Mouse (Mus musculus) heart, postnatal 14 days (tissue): ENCODE measurements around the gene Zfp280b. TPM values are rescaled to one million over a fixed set of nuclear protein-coding genes. Genes with fewer than 3 reads are reported as not detected.
"Not testable (repeated sequence)": the region's sequence is repeated elsewhere in the genome, so short reads cannot be mapped to it uniquely, and the experiment has no call there.

Experiments used
- DNase-seq, 2 experiments: peaks; one replicate each; pipeline ENCODE4 v3.0.0; 2021 to 2022
- intact Hi-C: fragments of 180-260 bp; cut with DNase I; formaldehyde crosslinking; loops from one replicate; pipeline ENCODE4 v1.15.1; 2025
- long read RNA-seq, 2 experiments: library from polyadenylated mRNA; stranded (forward); transcript quantifications; one replicate each; pipeline ENCODE4 v2.0.0; 2021
- total RNA-seq, 2 experiments: library from RNA; stranded (reverse); gene quantifications; 2 replicates each; pipeline ENCODE4 v1.2.3; 2021

Gene Zfp280b
- 1 to 10 TPM; 8.6 to 9.5 TPM for total RNA-seq
- long read RNA-seq, experiment 1, full-length matches to known transcripts, result 2 of 8 reads
- long read RNA-seq, experiment 1, partial matches to known transcripts, result 5 of 8 reads
- long read RNA-seq, experiment 1, other reads (novel, unspliced or antisense), result 1 of 8 reads
- long read RNA-seq, experiment 2, full-length matches to known transcripts, result 1 of 6 reads
- long read RNA-seq, experiment 2, partial matches to known transcripts, result 0 of 6 reads
- long read RNA-seq, experiment 2, other reads (novel, unspliced or antisense), result 5 of 6 reads

- intact Hi-C loops, result loop anchor here (10.0 kb wide), 1 partner anchor 148 kb away; no protein-coding TSS in a partner anchor
- DNase-seq, result peak; percentile 94 to 96
Observed at GRCm38 (mm10) chr10:76032402-76033118, at the start of gene Zfp280b. Gene Zfp280b, plus strand, starts transcription at chr10:76032650.

- no peak for DNase-seq
- intact Hi-C loops, result no loop called here
Observed at GRCm38 (mm10) chr10:75990430-75991042, 41.9 kb upstream of the Zfp280b start.

DNA sequence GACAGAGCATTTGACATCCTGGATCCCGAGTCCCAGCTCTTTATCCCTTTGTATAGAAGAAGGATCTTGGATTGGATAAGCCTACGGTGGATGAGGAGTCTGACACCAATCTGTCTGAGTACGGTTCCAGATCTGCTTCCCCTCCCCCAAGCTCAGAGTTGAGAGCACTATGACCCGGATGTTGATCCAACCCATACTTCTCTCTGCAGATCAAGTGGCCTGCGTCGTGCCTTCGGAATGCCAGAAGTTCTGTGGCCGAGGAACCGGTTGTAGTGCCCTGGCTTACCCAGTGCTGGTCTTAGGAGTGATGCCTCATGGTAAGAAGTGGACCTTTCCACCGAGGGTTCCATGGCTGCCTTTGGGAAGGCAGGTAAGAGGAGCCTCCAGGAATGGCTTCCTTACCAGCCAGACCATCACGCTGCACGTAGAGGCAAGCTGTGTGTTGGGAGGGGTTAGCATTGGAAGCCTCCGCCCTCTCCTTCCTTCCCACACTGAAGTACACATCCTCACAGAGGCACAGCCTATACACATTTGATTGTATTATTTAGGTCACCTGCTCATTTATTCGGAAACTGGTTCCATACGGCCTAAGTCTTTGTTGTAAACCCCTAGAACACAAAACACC, 38.7 kb upstream of the Zfp280b start:
- DNase-seq, result no peak
- intact Hi-C loops, result no loop called here

GRCm38 (mm10) chr10:75994531-75995210, 37.8 kb upstream of the Zfp280b start:
- DNase-seq, intact Hi-C loops: not testable (repeated sequence)

- intact Hi-C loops, result no loop called here
- DNase-seq, result no peak
Observed at GRCm38 (mm10) chr10:75995463-75995862, 37.0 kb upstream of the Zfp280b start.

GRCm38 (mm10) chr10:75996315-75996714, 36.1 kb upstream of the Zfp280b start:
- DNase-seq, result no peak
- intact Hi-C loops, result no loop called here

- intact Hi-C loops, result no loop called here
- DNase-seq, result no peak
Observed at GRCm38 (mm10) chr10:76001160-76001559, 31.3 kb upstream of the Zfp280b start.

- DNase-seq, result no peak
- intact Hi-C loops, result no loop called here
Observed at GRCm38 (mm10) chr10:76002101-76002521, 30.3 kb upstream of the Zfp280b start.

- no peak for DNase-seq
- intact Hi-C loops, result no loop called here
Observed at GRCm38 (mm10) chr10:76002615-76003014, 29.8 kb upstream of the Zfp280b start.

DNA sequence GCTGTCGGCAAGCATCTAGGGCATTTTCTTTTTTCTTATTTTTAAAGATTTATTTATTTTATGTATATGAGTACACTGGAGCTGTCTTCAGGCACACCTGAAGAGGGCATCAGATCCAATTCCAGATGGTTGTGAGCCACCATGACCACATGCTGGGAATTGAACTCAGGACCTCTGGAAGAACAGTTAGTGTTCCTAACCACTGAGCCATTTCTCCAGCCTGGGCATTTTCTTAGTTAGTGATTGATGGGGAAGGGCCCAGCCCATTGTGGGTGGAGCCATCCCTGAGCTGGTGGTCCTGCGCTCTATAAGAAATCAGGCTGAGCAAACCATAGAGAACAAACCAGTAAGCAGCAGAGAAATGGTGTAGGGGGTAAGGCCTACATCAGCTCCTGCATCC, 29.2 kb upstream of the Zfp280b start:
- intact Hi-C loops, result no loop called here
- no peak for DNase-seq

GRCm38 (mm10) chr10:76006385-76006784, 26.1 kb upstream of the Zfp280b start:
- intact Hi-C loops, result loop anchor here (5.0 kb wide), 1 partner anchor 1054 kb away; no protein-coding TSS in a partner anchor
- no peak for DNase-seq

- no peak for DNase-seq
- intact Hi-C loops, result loop anchor here (5.0 kb wide), 1 partner anchor 1058 kb away; no protein-coding TSS in a partner anchor
Observed at GRCm38 (mm10) chr10:76009812-76010211, 22.6 kb upstream of the Zfp280b start.

- intact Hi-C loops, result no loop called here
- DNase-seq, result no peak
Observed at GRCm38 (mm10) chr10:76012922-76013321, 19.5 kb upstream of the Zfp280b start.

DNA sequence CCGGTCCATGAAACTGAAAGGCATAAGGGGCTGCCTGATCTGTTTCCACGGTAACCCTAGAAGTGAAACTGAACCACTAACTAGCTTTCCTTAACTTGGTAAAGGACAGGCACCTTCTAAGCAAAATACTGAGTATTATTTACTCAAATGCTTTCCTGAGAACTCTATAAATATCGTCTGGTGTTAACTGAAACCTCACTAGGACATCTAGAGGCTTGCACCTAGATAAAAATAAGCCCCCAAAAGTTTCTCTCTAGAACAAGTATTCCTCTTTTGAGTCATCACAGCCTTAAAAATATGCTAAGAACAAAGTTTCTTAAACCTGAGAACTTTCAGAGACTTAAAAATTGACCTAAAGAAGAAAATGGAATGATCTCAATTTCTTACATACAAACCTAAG, 15.6 kb upstream of the Zfp280b start:
- intact Hi-C loops, result no loop called here
- DNase-seq, result no peak

GRCm38 (mm10) chr10:76021728-76022127, 10.7 kb upstream of the Zfp280b start:
- no peak for DNase-seq
- intact Hi-C loops, result no loop called here

GRCm38 (mm10) chr10:76023921-76024320, 8.5 kb upstream of the Zfp280b start:
- intact Hi-C loops, result no loop called here

GRCm38 (mm10) chr10:76025470-76026190, 6.8 kb upstream of the Zfp280b start:
- DNase-seq, result no peak
- intact Hi-C loops, result no loop called here

More at GRCm38 (mm10) chr10:76023921-76024320, 8.5 kb upstream of the Zfp280b start:
- DNase-seq, result no peak

- DNase-seq, result no peak
- intact Hi-C loops, result no loop called here
Observed at GRCm38 (mm10) chr10:76027127-76028015, 5.1 kb upstream of the Zfp280b start.

- intact Hi-C loops, result no loop called here
- no peak for DNase-seq
Observed at GRCm38 (mm10) chr10:76028016-76028366, 4.5 kb upstream of the Zfp280b start.
